Mouse (Mus musculus) heart, postnatal 4 days (tissue): ENCODE measurements around the gene Nkx3-2. TPM values are rescaled to one million over a fixed set of nuclear protein-coding genes. Genes with fewer than 3 reads are reported as not detected.

ENCODE experiments used
- total RNA-seq, 2 experiments: library from RNA; stranded (reverse); gene quantifications; 2 replicates each; pipeline ENCODE4 v1.2.3; 2021

Nkx3-2 gene
- total RNA-seq, 2 experiments from 2014 or later = not detected

Other genes starting within 250 kb of the Nkx3-2 start
- 10 to 100 TPM; 50.7 to 51.6 TPM for gene Rab28, start 56.3 kb downstream of the Nkx3-2 start, total RNA-seq
- 10 to 100 TPM; 17.0 to 17.8 TPM for gene Bod1l, start 79.8 kb upstream of the Nkx3-2 start, total RNA-seq